Mouse (Mus musculus) gastrocnemius, adult 8-10 months (tissue): ENCODE data around the gene Dlg2. TPM values are rescaled to one million over a fixed set of nuclear protein-coding genes. Genes with fewer than 3 reads are reported as not detected.

Experiments used
- DNase-seq, 2 experiments: peaks; one replicate each; pipeline ENCODE4 v3.0.0; 2022; ENCODE audit warnings: low spot score in 2 of 2
- total RNA-seq, 4 experiments: library from RNA; stranded (reverse); gene quantifications; 2 replicates each; pipeline ENCODE4 v1.2.4; 2022

The Dlg2 gene
- total RNA-seq, 4 experiments from 2014 or later: 0.21 to 0.94 (median 0.48) TPM

- no peak for DNase-seq
Measured at GRCm38 (mm10) chr7:91886336-91886735, 1409.9 kb downstream of the Dlg2 start.

DNA sequence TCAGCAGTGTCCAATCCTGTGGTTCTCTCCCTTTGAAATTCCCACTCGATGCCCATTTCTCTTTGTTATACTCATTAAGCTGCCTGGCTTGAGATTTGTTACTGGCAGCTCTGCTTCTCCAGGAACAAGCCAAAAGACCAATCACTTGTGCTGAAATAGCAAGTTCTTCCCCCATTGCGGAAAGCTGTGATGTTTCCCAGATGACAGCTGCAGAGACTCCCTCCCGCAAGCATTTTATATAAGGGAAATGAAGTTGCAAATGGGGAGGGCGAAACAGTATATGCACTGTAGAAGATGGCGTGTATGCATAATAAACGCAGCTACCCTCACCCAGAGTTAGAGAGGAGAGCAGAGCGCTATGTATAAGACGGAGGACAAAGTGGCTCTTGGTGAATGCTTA, 1417.5 kb downstream of the Dlg2 start:
- DNase-seq: no peak

- DNase-seq: no peak
Measured at GRCm38 (mm10) chr7:91896935-91897334, 1420.5 kb downstream of the Dlg2 start.

- no peak for DNase-seq
Measured at GRCm38 (mm10) chr7:91897509-91897908, 1421.0 kb downstream of the Dlg2 start.

DNA sequence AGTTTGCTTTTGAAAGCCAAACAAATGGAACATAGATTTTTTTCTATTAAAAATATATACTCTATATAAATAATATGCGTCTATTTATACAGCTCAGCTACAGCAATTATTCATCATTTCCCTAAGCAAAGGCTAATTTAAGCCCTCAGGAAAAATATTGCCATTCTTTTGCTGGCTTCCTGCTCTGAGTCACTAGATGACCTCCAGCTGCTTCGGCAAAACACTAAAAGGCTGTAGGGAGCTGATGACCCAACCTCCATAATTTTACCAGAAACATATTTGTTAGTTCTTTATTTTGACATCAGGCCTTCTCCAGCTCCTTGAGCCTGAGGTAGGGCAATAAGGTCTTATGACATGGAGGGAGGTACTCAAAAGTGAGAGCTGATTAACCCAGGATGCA, 1426.0 kb downstream of the Dlg2 start:
- no peak for DNase-seq

- DNase-seq: no peak
Measured at GRCm38 (mm10) chr7:91916809-91917208, 1440.3 kb downstream of the Dlg2 start.

- no peak for DNase-seq
Measured at GRCm38 (mm10) chr7:91919099-91919498, 1442.6 kb downstream of the Dlg2 start.

DNA sequence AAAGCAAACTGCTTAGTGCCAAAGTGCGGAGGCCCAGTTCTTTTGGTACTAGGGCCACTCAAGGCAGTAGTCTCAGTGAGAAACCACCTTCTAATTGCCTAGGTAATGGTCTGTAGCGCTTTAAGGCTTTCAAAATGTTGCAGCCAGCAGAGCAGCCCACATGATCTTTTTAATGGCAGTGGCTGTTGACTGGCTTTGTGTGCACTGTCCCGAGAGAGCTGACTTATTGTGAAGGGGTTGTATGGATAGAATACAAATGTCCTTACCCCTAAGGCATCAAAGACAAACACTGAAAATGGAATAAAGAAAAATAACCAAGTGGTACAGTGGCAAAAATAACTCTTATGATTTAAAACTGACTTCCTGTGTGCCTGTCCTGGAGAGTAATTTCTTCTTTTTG, 1443.3 kb downstream of the Dlg2 start:
- no peak for DNase-seq

GRCm38 (mm10) chr7:91934881-91935597, 1458.6 kb downstream of the Dlg2 start:
- DNase-seq: no peak

- no peak for DNase-seq
Measured at GRCm38 (mm10) chr7:91936193-91936592, 1459.7 kb downstream of the Dlg2 start.

DNA sequence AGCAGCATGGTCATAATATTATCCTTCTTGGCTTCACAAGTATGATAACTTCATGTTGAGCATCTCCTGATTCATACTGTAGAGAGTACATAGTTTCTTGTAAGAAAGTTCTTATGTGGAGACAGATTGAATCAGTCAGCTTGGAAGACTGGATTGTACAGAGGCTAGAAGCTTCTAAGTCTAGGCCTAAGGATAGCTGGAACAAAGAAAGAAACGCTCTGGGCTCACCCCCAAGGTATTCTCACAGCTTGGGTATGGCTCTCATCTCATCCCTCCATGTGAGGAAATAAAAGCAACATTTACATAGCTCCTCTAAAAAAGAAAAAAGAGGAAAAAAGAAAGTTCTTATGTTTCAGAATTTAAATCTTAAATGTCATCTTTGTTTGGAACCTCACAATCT, 1466.8 kb downstream of the Dlg2 start:
- no peak for DNase-seq

DNA sequence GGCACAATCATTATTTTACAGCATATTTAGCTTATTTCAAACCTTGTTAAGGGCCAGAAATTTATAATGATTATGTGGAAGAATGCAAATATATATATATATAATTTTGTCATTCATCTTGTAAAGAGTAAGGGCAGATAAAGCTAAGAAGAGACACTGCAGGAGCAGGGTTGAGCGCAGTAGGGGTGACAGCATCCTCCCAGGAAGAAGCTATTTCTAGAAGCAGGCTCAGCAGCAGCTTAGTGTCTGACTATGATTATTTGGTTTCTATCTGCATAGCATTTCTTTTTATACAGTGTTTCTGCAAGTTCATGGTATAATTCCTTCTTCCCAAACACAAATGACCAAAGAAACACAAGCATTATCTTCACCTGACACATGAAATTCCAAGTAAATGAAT, 1479.1 kb downstream of the Dlg2 start:
- DNase-seq: no peak

GRCm38 (mm10) chr7:91962956-91963355, 1486.5 kb downstream of the Dlg2 start:
- DNase-seq: no peak

DNA sequence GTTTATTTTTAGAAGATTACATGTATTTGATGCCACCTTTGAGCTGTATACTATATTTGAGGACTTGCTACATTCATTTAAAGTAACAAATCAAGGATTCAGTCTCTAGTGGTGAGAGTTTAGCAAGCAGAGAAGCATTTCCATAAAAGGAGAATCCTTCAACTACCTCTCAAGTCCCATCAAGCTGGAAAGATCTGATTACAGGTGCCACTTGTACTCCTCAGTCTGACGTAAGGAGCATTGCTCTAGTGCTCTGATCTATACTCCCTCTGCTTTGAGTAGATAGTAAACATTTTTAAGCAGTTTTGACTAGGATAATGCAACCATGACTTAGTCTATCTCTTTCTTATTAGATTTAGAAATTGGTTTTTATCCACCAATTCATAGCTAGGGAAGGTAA, 1496.5 kb downstream of the Dlg2 start:
- DNase-seq: no peak

GRCm38 (mm10) chr7:92003769-92004455, 1527.4 kb downstream of the Dlg2 start:
- DNase-seq: no peak

GRCm38 (mm10) chr7:92005681-92006425, 1529.4 kb downstream of the Dlg2 start:
- no peak for DNase-seq

- DNase-seq: no peak
Measured at GRCm38 (mm10) chr7:92008702-92009101, 1532.2 kb downstream of the Dlg2 start.

- no peak for DNase-seq
Measured at GRCm38 (mm10) chr7:92024928-92025327, 1548.5 kb downstream of the Dlg2 start.

DNA sequence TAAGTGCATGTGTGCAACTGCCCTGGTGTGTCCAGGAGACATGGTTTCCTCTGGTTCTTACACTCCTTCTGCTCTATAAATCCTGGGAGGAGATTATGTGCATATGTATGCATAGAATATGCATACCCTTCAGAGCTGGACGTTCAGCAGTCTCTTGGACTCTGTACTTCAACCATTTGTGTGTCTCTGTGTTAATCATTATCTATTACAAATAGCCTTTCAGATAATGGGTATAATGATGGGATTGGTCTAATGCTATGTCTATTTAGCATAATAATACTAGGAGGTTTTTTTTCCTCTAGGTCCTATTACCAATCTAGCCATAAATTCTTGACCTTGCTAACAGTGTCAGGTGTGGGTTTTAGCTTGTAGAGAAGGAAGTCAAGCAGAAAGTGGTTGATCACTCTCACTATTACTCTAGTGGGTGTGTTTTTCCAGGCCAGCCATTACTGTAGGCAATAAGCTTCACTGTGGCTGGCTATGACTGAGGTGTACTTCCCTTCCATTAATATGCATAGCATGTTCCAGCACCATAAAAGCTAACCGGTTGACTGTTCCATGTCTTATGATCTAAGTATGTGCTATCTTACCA, 1549.1 kb downstream of the Dlg2 start:
- DNase-seq: no peak

- DNase-seq: no peak
Measured at GRCm38 (mm10) chr7:92027049-92027448, 1550.6 kb downstream of the Dlg2 start.

- no peak for DNase-seq
Measured at GRCm38 (mm10) chr7:92034256-92034655, 1557.8 kb downstream of the Dlg2 start.

- DNase-seq: no peak
Measured at GRCm38 (mm10) chr7:92040187-92040586, 1563.7 kb downstream of the Dlg2 start.
